Mouse (Mus musculus) heart, embryonic 16.5 days (tissue): ENCODE data around the gene Nucb1. TPM values are rescaled to one million over a fixed set of nuclear protein-coding genes. Genes with fewer than 3 reads are reported as not detected.

Experiments used
- ATAC-seq: fragments of 200-750 bp; cut with Nextera tagmentation; replicated peaks from 2 replicates; pipeline ENCODE4 v1.8.0; 2017; ENCODE audit warnings: moderate number of reproducible peaks; ENCODE audit not compliant: insufficient read depth, low FRiP score; ENCODE audit errors: extremely low read depth
- H3K27ac ChIP-seq: fragments of 300-500 bp; sonication (generic); 2 replicates; pipeline ENCODE4 v1.5.1; 2014; ENCODE audit warnings: mild to moderate bottlenecking, low read length, control low read depth, moderate library complexity
- H3K27me3 ChIP-seq: fragments of 300-500 bp; sonication (generic); 2 replicates; pipeline ENCODE4 v1.6.1; 2014; ENCODE audit warnings: low read length, mixed read lengths; ENCODE audit not compliant: control insufficient read depth, insufficient read depth
- H3K36me3 ChIP-seq: fragments of 300-500 bp; sonication (generic); 2 replicates; pipeline ENCODE4 v1.6.1; 2014; ENCODE audit not compliant: control insufficient read depth, insufficient read depth
- H3K4me1 ChIP-seq: fragments of 300-500 bp; sonication (generic); 2 replicates; pipeline ENCODE4 v1.6.1; 2014; ENCODE audit warnings: low read length, mixed read lengths; ENCODE audit not compliant: control insufficient read depth, insufficient read depth
- H3K4me2 ChIP-seq: fragments of 300-500 bp; sonication (generic); 2 replicates; pipeline ENCODE4 v1.6.1; 2014; ENCODE audit warnings: low read depth, mild to moderate bottlenecking, control low read depth, low read length
- H3K4me3 ChIP-seq: fragments of 300-500 bp; sonication (generic); 2 replicates; pipeline ENCODE4 v1.5.1; 2014; ENCODE audit warnings: mild to moderate bottlenecking, control low read depth, low read length
- H3K9ac ChIP-seq: fragments of 300-500 bp; sonication (generic); 2 replicates; pipeline ENCODE4 v1.6.1; 2014; ENCODE audit warnings: low read length, control low read depth
- H3K9me3 ChIP-seq: fragments of 300-500 bp; sonication (generic); replicated peaks from 2 replicates; pipeline ENCODE4 v1.6.1; 2016; ENCODE audit warnings: low read length; ENCODE audit not compliant: control insufficient read depth
- WGBS: fragments of 180-500 bp; shearing (Covaris S2); extraction: QIAGEN DNeasy Blood & Tissue Kit; methylation state at CpG from one replicate; pipeline ENCODE4 v1.1.7; 2014; 5-methylcytosine and 5-hydroxymethylcytosine counted together
- polyA plus RNA-seq: library from polyadenylated mRNA; unstranded; fragments of >200 nt; fragmentation: Nextera tagmentation; extraction: Ambion mirVana; gene quantifications from 2 replicates; pipeline ENCODE4 v1.2.1, GENCODE M21; 2015

Gene Nucb1
- polyA plus RNA-seq: 156 and 160 TPM in 2 replicates

DNA sequence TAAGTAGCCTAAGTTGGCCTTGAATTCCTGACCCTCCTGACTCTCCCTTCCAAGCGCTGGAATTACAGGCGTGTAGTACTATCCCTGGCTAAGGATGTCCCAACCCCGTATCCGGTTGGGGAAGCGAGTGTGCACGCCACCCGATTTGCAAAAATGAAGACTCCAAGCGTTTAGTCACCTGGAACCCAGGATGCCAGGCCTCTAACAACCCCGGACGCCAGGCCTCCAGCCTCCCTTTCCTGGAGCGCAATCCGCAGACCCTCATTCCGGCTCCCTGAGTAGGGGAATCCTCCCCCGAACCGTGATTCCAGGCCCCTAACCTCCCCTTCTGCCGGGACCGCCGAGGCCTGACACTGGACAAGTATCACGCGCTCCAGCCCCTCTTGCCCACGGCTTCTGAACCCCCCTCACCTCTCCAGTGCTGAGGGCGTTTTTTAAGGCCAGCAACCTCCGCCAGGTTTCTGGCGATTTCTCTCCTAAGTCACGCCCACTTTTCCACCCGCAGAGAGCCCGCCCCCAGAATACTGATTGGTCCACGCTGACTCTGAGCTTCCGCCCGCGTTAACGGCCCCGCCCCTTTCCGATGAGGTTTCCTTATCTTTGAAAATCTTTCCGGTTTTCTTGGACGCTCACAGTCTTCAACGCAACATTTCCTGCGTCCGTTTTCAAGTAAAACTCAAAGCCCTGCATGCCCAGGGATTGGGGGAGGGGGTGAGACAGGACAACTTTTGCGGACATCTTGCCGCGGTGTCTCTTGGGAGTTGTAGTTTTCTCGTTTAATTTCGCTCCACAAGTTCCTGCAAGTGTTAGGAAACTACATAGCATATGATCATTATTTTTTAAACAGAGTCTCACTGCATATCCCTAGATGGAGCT, at the start of gene Nucb1:
Gene Nucb1, minus strand, starts transcription at position 495 of the 876 bp plus-strand sequence.
- H3K27ac ChIP-seq: peak within 1 kb of the TSS; percentile 86
- peak within 1 kb of the TSS; percentile 94 for H3K9ac ChIP-seq
- no peaks in the 10 kb centered on the region for H3K27me3 ChIP-seq
- WGBS: under 1% methylated on average over 44 of the region's 44 CpGs
- no peaks in the 10 kb centered on the region for H3K9me3 ChIP-seq
- peak; percentile 91 for ATAC-seq
- H3K4me2 ChIP-seq: peak within 1 kb of the TSS; percentile 83
- no peaks in the 10 kb centered on the region for H3K36me3 ChIP-seq
- H3K4me3 ChIP-seq: peak within 1 kb of the TSS; percentile 91
- H3K4me1 ChIP-seq: peaks cover 12% of the 10 kb centered on the region

DNA sequence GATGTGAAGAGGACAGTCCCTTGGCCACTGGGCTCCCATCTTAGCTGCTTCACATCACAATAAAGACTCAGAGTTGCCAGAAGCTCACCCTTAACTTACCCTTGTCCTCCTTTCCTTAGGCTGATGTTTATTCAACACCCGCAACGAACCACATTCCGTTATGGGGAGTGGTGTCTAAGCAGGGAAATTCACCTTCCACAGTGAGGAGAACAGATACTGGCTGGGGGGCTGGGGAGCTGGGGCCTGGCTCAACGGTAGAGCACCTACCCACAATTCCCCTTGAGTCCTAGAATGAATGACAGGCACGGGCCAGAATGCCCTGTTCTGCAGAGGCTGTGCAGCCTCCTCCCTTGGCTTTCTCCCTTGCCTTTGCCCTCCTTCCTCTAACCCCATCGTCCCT, 48.7 kb upstream of the Nucb1 start:
- H3K27me3 ChIP-seq: no peaks in the 10 kb centered on the region
- no peak overlapping the region for H3K4me3 ChIP-seq
- no peaks in the 10 kb centered on the region for H3K9me3 ChIP-seq
- H3K9ac ChIP-seq: no peak overlapping the region
- H3K27ac ChIP-seq: no peak overlapping the region
- H3K36me3 ChIP-seq: no peaks in the 10 kb centered on the region
- H3K4me1 ChIP-seq: peaks cover 9% of the 10 kb centered on the region
- ATAC-seq: no peak
- H3K4me2 ChIP-seq: no peak overlapping the region
- WGBS: 43% methylated on average over 6 of the region's 6 CpGs

DNA sequence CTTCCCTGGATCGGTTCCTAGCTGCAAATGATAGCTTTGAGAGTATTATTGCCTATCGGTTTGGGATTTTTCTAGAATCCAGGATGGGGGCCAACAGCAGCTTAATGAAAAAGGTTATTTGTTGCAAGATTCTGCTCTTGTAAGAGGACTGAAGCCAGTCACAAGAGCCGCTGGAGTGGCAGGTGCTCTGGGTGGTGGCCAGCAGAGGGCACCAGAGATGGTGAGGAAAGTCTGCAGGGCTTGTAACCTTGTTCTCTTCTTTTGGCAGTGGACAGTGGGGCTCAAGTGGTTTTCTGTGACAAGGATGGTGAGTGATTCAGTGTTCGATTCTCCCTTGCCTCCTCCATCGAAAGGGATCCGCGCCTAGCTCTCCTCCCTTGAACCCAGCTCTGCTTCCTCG, 45.6 kb upstream of the Nucb1 start:
- ATAC-seq: no peak
- H3K4me3 ChIP-seq: no peak overlapping the region
- H3K27me3 ChIP-seq: no peaks in the 10 kb centered on the region
- H3K9ac ChIP-seq: no peak overlapping the region
- H3K9me3 ChIP-seq: no peaks in the 10 kb centered on the region
- H3K27ac ChIP-seq: no peak overlapping the region
- 20% methylated on average over 8 of the region's 8 CpGs for WGBS
- no peaks in the 10 kb centered on the region for H3K36me3 ChIP-seq
- H3K4me1 ChIP-seq: no peaks in the 10 kb centered on the region
- no peak overlapping the region for H3K4me2 ChIP-seq

DNA sequence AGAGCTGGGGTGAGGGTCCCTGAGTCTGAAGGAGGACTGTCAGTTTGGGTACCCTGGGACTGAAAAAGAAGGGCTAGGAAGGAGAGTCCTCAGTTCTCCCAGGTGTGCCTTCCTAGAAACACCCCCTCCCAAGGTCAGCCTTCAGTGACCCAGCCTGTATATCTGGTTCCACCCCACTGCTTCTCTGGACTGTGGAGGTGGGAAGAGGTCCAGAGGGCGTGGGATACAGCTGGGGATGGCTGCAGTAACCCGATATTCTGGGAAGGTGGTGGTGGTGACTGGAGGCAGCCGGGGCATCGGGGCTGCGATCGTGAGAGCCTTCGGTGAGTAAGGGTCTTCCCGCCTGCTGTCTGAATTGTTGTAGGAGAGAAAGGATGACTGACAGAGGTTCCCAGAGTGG, 44.5 kb upstream of the Nucb1 start, which contains the start of gene Hsd17b14:
Gene Hsd17b14, plus strand, starts transcription at position 150 of the 400 bp plus-strand sequence.
- Histone ChIP-seq H3K27ac (no peak within 1 kb of the TSS), H3K9me3 (no peaks in the 10 kb centered on the region), H3K4me1 (no peaks in the 10 kb centered on the region), H3K4me3 (no peak within 1 kb of the TSS), H3K4me2 (no peak within 1 kb of the TSS), H3K9ac (no peak within 1 kb of the TSS), H3K27me3 (no peaks in the 10 kb centered on the region), H3K36me3 (no peaks in the 10 kb centered on the region)
- WGBS: 44% methylated on average over 8 of the region's 8 CpGs
- ATAC-seq: no peak

DNA sequence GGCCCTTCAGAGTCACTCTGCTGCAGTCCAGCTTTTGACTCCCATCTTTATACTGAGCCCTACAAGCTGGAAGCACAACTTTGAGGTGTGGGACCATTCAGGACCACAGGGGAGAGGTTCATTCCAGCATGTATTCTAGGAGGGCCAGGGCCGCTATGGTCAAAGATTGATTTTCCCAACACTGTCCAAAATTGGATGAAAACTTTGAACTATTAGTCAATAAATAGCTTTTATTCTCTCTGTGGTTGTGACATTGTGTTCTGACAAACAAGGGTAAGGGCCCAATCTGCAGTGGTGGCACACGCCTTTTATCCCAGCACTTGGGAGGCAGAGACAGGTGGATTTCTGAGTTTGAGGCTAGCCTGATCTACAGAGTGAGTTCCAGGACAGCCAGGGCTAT, 43.8 kb upstream of the Nucb1 start:
- no peaks in the 10 kb centered on the region for H3K36me3 ChIP-seq
- 86% methylated on average over 2 of the region's 2 CpGs for WGBS
- H3K9ac ChIP-seq: no peak overlapping the region
- no peak overlapping the region for H3K4me2 ChIP-seq
- H3K27ac ChIP-seq: no peak overlapping the region
- no peaks in the 10 kb centered on the region for H3K4me1 ChIP-seq
- H3K9me3 ChIP-seq: no peaks in the 10 kb centered on the region
- H3K27me3 ChIP-seq: no peaks in the 10 kb centered on the region
- no peak overlapping the region for H3K4me3 ChIP-seq
- no peak for ATAC-seq

DNA sequence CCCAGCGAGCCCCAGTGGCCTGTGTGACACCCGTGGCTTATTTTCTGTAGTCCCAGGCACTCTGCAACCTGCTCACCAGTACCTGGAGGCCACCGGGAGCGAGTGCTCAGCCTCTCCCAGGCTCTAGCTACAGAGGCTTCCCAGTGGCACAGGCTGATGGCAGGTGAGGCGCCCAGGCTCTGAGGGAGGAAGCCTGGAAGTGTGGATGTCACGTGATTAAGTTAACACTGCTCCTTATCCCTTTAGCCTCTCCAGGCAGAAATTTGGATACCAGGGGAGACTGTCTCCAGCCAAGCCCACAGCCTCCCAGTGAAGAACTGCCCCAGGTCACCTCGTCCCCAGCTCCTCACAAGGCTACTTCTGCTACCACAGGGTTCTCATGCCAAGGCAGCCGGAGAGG, 43.3 kb upstream of the Nucb1 start:
- Histone ChIP-seq H3K27me3 (no peaks in the 10 kb centered on the region), H3K4me3 (no peak overlapping the region), H3K4me1 (no peaks in the 10 kb centered on the region), H3K9me3 (no peaks in the 10 kb centered on the region), H3K36me3 (no peaks in the 10 kb centered on the region), H3K27ac (no peak overlapping the region), H3K9ac (no peak overlapping the region), H3K4me2 (no peak overlapping the region)
- 57% methylated on average over 8 of the region's 8 CpGs for WGBS
- no peak for ATAC-seq

DNA sequence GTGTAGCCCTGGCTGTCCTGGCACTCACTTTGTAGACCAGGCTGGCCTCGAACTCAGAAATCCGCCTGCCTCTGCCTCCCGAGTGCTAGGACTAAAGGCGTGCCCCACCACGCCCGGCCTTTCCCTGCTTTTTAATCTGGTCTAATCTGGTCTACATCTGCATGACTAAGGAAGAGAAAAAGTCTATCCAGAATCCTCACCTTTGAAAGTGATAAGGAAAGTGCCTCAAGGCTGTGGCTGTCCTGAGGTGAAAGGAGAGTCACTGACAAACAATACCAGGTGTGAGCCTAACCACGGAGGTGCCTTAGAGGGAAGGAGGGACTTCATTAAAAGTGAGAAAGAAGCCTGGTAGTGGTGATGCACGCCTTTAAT, 41.3 kb upstream of the Nucb1 start:
- Histone ChIP-seq H3K4me3 (no peak overlapping the region), H3K36me3 (no peaks in the 10 kb centered on the region), H3K9me3 (no peaks in the 10 kb centered on the region), H3K27ac (no peak overlapping the region), H3K27me3 (no peaks in the 10 kb centered on the region), H3K4me1 (no peaks in the 10 kb centered on the region), H3K9ac (no peak overlapping the region), H3K4me2 (no peak overlapping the region)
- no peak for ATAC-seq
- 82% methylated on average over 8 of the region's 8 CpGs for WGBS

DNA sequence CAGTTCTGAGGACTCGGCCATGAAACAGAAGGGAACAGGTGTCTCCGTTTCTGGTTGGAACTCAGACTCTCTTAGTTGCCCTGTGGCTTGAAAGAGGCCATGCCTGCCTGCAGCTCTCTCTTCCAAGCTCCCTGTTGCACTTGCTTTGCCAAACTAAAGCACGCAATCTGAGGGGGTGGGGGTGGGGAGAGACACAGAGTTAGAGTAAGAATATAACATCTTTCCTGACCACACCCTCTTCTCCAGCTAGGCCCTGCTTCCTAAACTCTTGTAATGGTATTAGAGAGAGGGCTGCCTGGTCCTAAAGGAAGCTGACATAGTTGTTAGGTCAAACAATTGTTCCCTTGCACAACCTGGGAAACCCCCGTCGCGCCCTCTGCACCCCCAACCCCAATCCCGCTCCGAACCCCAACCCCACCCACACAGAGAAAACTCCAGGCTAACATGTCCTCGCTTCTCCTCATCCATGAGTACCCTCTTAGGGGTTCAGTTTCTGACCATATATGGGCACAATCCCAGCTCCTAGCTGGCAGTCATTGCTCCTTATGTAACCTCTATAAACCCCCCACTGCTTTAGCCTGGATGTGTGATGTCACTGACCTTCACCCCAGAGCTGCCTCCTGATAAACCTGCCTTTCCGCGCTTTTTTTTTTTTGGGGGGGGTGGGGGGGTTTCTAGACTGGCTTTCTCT, 40.8 kb upstream of the Nucb1 start:
- H3K4me2 ChIP-seq: no peak overlapping the region
- no peaks in the 10 kb centered on the region for H3K27me3 ChIP-seq
- no peaks in the 10 kb centered on the region for H3K9me3 ChIP-seq
- H3K27ac ChIP-seq: no peak overlapping the region
- ATAC-seq: no peak
- WGBS: 69% methylated on average over 11 of the region's 11 CpGs
- no peaks in the 10 kb centered on the region for H3K4me1 ChIP-seq
- H3K36me3 ChIP-seq: no peaks in the 10 kb centered on the region
- no peak overlapping the region for H3K9ac ChIP-seq
- no peak overlapping the region for H3K4me3 ChIP-seq
